Mouse (Mus musculus) hematopoietic stem cell, adult 5-6 weeks (primary cell): Measurements from ENCODE around the gene Pik3r4. TPM values are rescaled to one million over a fixed set of nuclear protein-coding genes. Genes with fewer than 3 reads are reported as not detected.

Experiments used
- ATAC-seq, 2 experiments: fragments of 125-278 bp in 1 of 2; replicated peaks in 1 of 2; 2 replicates each; pipeline ENCODE4 v1.8.0; 2016 to 2017; ENCODE audit warnings: inconsistent platforms in 2 of 2, mild to moderate bottlenecking in 2 of 2, moderate number of reproducible peaks in 2 of 2, low read depth in 1 of 2, moderate TSS enrichment in 1 of 2; ENCODE audit not compliant: low FRiP score in 2 of 2, poor library complexity in 2 of 2, severe bottlenecking in 2 of 2, insufficient read depth in 1 of 2, low TSS enrichment in 1 of 2
- total RNA-seq: library from RNA; stranded (forward); fragments of 172-1452, 232-1000 nt; gene quantifications from 2 replicates; pipeline ENCODE4 v1.2.3, GENCODE M21; 2017

Pik3r4 gene
- total RNA-seq, 1 experiment from 2014 or later, result 45.7 TPM

DNA sequence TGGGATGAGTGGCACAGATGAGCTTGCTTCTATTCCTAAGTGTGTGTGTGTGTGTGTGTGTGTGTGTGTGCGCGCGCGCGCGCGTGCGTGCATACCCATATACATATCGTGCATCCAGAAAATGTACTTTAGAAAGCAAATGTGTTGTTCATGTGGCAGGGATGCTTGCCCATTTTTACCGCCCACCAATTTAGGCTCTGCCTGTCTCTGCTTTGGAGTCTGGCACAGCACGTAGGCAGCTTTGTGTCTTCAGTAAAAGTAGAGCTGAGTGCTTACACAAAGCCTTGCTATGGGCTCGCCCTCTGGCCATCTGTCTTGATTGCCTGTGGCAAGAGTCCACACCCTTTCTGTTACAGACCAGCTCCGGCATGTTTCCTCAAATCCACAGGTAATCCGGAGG, 49.7 kb downstream of the Pik3r4 start:
- ATAC-seq, result no peak

DNA sequence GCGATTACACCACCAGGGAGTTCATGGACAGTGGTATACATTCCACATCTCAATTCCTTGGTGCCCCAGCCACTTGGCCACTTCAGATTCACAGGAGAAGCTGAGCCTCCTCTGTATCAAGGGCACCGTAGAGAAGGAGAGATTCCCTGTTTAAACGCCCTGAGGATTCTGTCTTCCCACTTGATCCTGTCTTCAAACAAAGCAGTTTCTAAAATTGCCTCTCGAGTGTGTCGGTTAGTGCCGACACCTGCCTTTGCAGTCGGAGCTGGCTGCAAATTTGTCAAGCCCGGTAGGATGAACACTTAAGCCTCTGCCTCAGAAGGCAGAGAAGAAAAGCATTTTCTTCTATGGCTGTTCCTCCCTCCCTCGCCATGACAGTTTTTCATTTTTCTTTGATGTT, 50.3 kb downstream of the Pik3r4 start:
- ATAC-seq, result no peak

DNA sequence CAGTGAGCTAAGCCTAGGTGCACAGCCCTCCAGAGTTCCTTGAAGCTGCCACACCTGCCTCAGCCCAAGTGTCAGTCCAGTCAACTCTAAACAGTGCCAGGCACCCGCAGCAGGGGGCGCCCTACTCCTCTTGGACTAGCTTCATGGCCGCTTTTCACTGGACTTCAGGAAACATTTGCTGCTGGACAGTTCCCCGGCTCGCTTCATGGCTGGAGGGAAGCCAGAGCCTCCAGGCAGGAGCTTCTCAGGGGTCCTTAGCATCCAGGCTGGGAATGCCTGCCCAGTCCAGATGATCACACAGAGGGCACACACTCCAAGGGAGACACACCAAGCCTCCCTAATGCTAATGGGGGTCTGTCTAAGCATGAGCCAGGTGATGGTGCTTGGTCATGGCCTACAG, 51.1 kb downstream of the Pik3r4 start:
- 0 out of 4 replicates have a peak, but pooled peaks of 1 of the 2 experiments have one; percentile 37 for ATAC-seq

DNA sequence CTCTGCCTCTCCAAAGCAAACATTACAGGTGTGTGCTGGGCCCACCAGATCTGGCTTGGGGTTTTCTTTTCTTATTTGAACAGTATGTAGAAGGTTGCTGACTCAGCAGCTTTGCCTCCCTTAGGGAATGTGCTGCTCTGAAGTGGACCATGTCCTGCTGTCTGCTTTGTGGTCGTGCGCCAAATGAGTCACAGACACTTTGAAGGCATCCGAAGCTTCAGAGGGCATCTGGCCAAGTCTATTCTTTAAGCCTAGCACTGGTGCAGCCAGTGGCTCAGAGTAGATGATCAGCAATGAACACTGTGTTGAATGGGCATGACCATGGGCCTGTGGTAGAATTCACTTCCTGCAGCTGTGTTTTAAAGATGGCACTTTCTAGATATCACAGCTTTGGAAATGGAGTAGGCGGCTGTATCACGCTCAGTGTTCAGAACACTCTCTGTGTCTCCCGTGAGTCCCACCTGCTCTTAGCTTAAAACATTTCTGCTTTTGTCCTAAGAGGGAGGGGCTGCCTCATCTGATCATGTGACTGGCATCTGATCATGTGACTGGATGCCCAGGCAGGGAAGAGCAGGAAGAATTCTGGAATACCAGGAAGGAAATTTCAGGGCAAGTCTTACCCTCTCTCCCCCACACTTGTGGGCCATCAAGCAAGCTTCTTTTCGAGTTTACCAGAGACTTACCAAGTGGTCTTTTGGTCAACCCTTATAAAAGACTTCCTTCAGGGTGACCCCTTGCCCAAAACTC, 54.2 kb downstream of the Pik3r4 start:
- no peak for ATAC-seq

DNA sequence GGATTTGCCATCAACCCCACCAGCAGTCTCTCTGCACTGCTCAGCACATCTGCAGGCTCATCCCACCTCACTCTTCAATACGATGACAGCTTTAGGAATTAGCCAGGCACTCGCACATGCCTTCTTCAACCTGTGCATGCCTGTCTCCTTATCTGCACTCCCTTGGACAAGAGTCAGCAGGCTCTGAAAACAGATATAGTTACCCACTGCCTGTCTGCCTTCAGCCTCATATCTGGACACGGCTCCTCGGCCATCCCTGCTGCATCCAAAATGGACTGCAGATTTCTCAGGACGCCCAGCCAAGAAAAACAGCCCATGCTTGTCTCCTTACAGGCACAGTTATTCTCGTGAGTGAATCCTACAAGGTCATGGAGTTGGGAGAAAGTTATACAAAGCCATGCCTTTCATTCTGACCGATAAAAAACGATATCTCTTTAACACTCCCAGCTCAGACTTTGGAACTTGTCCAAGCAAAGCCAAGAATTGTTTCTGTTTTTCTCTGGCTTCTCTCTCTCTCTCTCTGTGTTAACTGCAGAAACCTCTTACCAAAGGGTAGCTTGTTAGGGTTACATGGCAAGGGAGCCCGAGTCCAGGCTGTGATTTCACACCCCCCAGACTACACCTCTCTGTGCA, 55.1 kb downstream of the Pik3r4 start:
- no peak for ATAC-seq

DNA sequence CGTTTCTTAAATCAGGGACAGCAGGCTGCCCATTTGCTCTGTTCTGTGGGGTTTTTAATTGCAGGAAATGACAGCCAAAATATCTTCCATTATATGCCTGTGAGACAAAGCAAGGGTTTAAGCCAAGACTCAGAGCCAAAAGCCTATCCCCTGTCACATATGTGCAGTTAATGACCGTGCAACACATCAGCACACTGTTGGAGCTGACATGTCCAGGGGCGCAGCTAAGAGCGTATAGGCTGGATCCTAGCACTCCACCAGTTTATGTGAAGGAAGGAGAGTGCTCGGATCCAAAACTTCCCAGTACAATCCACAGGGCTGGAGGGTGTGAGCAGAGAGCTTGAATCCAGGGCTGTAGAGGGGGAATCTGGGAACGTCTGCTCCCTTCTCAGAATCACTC, 57.9 kb downstream of the Pik3r4 start:
- no peak for ATAC-seq

DNA sequence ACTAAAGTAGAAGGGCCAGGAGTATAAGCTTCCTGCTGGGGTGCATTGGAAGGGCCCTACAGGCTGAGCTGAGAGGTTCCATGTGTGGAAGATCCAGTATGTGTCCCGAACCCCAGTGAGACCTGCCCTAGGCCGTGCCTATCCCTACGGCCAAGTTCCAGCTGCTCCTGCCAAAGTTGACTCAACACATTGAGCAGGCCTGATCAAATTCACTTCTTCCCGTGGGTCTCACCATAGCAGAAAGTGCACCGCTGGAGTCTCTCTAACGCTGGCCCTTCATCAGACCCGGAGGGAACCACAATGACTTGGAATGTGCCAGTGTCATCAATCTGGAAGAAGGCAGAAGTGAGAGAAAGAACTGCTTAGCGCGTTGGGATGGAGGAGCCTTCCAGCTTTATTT, 59.2 kb downstream of the Pik3r4 start:
- no peak for ATAC-seq

DNA sequence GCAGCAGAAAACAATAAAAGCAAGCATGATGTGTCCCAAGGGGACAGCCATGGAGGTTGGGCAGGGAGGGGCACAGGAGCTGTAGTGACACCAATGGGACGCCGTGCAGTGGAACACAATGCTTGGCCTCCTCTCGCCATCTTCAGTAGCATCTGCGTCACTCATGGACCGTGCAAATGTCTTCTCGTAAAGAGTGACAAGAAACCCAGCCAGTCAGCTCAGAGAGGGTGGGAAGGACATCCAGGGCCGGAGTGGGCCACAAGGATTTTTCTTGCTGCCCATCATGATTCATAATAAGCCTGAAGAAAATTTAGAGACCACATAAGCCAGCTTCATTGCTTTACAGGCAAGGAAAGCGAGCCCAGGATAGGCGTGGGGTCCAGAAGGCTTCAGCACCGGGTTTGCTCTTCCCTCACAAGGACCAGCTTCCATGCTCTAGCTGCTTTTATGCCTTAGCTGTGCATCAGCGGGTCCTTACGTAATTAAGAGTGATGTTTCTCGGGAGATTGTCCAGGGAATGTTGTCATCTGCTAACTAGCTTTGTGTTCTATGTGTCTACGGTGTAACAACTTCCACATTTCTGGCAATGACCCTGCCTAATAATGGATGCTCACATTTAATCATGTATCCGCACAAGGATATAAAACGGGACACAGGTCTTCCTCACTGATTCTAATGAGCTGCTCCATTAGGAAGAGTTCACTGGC, 61.6 kb downstream of the Pik3r4 start:
- no peak for ATAC-seq

DNA sequence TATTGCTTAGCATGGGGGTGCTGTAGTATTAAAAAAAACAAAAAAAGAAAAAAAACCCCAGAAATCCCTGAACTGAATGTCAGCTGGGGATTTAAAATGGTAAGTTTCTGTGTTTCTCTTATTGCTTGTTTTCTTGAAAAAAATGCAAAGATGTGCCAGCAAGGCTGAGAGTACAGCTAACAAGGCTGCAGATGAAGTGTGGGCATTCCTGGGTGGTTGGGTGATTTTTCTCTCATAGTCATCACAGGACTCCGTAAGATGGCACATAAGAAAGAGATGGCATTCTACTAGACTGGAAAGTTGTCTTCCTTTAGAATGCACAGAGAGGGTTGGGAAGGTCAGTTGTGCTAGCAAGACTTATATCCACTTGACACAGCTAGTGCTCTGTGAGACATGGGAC, 62.2 kb downstream of the Pik3r4 start:
- no peak for ATAC-seq

DNA sequence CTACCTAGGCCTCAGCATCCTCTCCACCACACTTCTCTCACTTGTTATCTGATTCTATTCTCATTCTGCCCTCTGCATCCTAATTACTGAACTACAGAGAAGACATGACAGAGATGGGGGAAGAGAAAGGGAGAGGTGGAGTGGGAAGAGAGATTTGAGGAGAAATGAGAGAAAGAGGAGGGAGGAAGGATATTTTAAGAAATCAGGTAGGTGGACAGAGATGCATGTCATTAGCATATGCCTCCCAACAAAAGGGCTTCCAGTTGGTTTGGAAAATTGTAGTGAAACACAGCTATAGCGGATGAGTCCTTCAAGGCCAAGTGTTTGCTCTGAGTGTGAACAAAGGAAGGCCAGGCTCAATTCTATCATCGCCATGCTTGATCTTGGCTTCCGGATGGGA, 69.3 kb downstream of the Pik3r4 start:
- ATAC-seq, result no peak

DNA sequence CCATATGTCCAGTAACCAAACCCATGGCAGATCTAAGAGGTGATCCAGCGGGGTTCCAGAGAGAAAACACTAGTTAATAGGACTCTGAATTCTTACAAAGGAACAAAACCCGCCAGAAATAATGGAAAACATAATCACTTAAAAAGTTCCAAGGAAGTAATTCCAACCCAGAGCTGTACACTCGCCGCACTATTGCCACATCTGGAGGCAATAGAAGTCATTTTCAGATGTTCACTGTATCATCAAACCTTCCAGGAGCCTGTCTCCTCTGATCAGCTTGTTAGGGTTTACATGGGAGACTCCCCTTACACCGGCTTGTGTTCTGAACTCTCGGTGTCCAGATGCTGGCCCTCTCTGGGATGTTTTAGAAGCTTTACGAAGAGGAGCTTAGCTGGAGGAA, 76.6 kb downstream of the Pik3r4 start:
- ATAC-seq, result no peak

DNA sequence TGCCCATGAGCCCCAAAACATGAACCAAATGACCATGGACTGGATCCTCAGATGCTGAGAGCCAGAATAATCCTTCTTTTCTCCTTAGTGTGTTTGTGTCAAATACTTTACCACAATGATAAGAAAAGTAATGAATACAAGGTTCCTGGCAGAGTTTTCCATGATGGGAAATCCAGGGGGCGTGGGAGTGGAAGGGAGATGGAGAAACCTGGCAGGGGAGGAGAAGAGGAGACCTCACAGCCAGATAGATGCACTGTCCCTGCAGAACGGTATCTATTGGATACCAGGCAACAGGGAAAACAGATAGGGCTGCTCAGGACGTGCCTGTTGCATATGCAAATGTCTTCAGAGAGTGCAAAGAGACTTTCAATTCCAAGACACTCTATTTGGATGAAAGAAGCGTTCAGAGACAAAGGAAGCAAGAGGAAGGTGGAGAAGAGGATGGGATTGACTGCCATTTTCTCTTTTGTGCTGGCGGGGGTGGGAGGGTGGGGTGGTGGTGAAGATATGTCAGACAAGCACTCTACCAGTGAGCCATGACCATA, 77.1 kb downstream of the Pik3r4 start:
- ATAC-seq, result no peak

DNA sequence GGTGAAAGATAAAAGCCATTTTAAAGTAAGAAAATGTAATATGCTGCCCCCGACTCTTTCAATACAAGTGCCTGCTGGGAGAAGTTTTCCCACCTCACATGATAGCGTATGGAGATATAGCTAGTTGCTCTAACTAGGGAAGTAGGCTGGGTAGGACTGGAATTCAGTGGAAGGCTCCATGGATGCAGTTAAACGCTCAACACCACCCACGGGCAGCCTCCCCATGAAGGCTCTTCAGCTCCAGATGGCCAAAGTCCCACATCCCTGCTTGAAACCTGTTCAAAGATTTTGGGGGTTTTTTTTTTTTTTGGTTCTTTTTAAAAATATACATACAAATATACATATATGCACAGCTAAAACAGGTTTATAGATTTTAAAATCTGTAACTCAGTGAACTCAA, 77.7 kb downstream of the Pik3r4 start:
- ATAC-seq, result no peak

DNA sequence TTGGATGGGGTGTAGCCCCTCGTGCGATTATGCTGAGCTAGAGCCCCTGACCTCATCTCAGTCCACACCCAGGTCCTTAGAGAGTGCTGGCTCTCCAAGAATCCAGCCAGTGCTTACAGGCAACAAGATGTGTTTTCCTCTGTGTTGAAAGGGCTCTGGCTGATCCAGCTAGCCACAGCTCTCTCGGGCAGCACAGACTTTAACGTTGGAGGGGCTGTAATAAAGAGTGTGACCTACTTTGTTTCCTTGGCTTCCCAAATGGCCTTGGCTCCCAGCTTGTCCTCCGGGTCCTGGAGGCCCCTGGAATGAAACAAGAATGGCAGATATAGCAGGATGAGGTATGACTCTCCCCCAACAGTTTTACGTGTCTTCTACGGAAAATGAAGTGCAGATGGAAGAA, 89.2 kb downstream of the Pik3r4 start:
- ATAC-seq, result no peak

DNA sequence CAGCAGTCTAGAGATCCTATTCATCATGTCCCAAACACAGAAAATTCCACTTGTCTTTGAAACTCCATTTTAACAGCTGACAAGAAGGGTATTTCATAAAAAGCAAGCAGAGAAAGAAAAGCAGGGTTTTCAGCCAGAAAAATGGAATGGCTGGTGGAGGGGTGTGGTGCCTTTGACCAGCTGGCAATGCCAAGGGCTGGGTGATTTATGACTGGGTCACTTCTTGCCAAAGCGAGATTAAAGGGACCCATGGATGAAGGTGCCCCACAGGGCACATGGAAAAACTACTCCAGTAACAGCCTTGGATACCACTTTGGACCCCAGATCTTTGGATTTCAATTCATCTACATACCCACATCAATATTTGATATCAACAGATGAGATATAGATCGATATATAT, 91.9 kb downstream of the Pik3r4 start:
- no peak for ATAC-seq

DNA sequence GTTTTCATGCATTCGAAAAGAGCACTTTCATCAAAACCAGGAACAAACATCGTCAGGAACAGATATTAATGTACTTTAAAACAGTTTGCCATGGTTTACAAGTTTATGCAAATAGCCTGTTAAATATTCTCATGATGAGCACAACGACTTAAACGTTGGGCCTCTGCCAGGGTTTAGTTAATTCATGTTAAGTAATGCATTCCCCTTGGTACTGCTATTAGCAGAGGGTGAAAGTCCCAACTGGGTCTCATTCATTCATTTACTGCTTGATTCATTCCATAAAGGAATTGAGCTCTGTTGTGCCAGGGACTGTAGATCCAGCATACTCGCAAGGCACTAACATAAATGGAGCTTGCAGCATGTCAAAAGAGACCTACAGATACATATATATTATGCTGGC, 92.4 kb downstream of the Pik3r4 start:
- no peak for ATAC-seq
